Mouse (Mus musculus): ENCODE data around the gene Apobec1. TPM values are rescaled to one million over a fixed set of nuclear protein-coding genes. Genes with fewer than 3 reads are reported as not detected.
"Not testable (repeated sequence)": the region's sequence is repeated elsewhere in the genome, so short reads cannot be mapped to it uniquely, and the experiment has no call there.

The Apobec1 gene
- polyA plus RNA-seq, 1 experiment from 2014 or later: 1.7 TPM

DNA sequence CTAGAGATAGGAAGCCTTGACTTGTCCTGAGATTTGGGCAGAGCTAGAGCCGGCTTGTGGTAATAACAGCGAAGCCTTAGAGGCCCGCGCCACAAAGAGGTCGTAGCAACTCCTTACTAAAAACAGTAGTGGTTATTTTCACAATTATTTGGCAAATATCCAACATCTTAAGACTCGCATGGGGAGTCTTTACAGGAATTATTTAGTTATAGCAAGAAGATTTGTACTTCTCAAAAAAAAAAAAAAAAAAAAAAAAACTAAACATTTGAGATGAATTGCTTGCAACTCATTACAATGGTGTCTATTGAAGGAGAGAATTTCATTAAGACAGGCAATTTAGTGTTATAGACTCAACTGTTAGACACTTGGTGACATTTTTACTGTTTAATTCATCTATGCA is 48.1 kb downstream of the Apobec1 start:
- Histone ChIP-seq H3K4me3 (replicated peaks) (no peak overlapping the region), H3K36me3 (no peaks in the 10 kb centered on the region), H3K27me3 (replicated peaks) (no peaks in the 10 kb centered on the region), H3K4me1 (peaks cover 3% of the 10 kb centered on the region), H3K9ac (replicated peaks) (no peak overlapping the region), H3K27ac (replicated peaks) (no peak overlapping the region), H3K4me2 (no peak overlapping the region), H3K9me3 (replicated peaks) (no peaks in the 10 kb centered on the region)
- whole genome bisulfite sequencing: 73% methylated on average over 6 of the region's 6 CpGs
- no peak for ATAC-seq (ENCODE audit: low FRiP score)

DNA sequence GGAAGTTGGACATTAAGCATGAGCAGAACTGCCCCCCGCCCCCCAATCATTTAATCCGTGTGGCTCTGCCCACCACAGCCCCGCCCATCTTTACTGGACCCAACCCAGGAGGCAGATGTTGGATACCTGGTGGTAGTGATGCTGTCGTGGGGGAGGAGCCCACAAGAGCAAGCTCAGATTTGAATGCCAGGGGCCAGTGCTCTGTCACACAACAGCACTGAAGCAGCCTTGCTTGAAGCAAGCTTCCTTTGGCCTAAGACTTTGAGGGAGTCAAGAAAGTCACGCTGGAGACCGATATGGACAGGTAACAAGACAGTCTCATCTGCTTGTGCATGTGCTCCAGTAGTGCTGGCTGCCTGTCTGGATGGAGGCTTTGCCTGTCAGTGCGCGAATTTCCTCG is 48.6 kb downstream of the Apobec1 start, which contains the start of gene Aicda:
Gene Aicda, plus strand, starts transcription at position 196 of the 400 bp plus-strand sequence.
- no peak within 1 kb of the TSS for H3K4me3 ChIP-seq (replicated peaks)
- ATAC-seq (ENCODE audit: low FRiP score): no peak
- H3K4me1 ChIP-seq: peaks cover 3% of the 10 kb centered on the region
- H3K36me3 ChIP-seq: no peaks in the 10 kb centered on the region
- H3K4me2 ChIP-seq: no peak within 1 kb of the TSS
- no peak within 1 kb of the TSS for H3K27ac ChIP-seq (replicated peaks)
- H3K9ac ChIP-seq (replicated peaks): no peak within 1 kb of the TSS
- 64% methylated on average over 9 of the region's 9 CpGs for WGBS
- H3K27me3 ChIP-seq (replicated peaks): no peaks in the 10 kb centered on the region
- H3K9me3 ChIP-seq (replicated peaks): no peaks in the 10 kb centered on the region

DNA sequence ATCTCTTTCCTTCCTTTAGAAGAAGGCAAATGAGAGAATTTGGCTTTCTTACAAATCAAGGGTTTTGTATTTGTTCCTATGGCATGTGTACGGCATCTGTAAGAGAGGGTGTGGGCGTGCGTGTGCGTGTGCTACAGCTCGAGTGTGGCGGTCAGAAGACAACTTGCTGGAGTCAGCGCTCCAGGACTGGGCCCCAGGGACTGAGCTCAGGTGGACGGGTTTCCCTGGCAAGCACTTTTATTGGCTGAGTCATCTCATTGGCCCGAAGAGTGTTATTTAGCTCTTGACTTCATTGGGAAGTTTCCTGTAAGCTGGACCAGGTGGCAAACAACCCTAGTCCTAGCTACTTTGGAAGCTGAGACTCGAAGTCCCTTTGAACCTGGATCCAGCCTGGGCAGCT is 56.3 kb downstream of the Apobec1 start:
- no peaks in the 10 kb centered on the region for H3K9me3 ChIP-seq (replicated peaks)
- H3K27ac ChIP-seq (replicated peaks): no peak overlapping the region
- 80% methylated on average over 10 of the region's 10 CpGs for WGBS
- ATAC-seq (ENCODE audit: low FRiP score): no peak
- no peaks in the 10 kb centered on the region for H3K27me3 ChIP-seq (replicated peaks)
- no peak overlapping the region for H3K4me2 ChIP-seq
- H3K4me3 ChIP-seq (replicated peaks): no peak overlapping the region
- no peak overlapping the region for H3K9ac ChIP-seq (replicated peaks)
- no peaks in the 10 kb centered on the region for H3K36me3 ChIP-seq
- H3K4me1 ChIP-seq: no peaks in the 10 kb centered on the region

DNA sequence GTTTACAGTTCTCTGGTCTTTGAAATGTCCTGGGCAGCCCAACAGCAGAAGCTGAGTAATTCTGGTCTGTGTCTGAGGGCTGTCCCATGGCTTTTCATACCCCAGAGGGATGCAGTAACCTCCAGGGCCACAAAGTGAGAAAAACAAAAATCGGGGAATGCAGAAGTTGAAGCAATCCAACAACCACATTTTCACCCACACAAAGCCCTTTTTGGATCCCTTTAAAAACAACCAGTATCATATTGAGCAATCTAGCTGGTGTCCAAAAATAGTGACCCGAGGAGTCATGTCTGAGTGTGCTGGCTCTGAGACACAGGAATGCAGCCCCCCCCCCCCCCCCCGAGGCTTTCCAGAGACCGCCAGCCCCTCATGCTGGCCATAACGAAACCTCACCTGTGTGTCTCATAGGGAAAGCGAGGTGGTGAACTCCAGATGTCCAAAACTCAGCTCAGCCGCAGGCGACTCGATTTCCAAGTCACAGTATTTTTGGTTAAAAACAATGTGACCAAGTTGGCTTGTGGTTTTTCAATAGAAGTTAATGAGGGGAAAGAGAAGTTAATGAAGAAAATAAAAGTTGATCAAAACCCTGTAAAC is 56.9 kb downstream of the Apobec1 start:
- ATAC-seq (ENCODE audit: low FRiP score): no peak
- WGBS: 83% methylated on average over 9 of the region's 9 CpGs

DNA sequence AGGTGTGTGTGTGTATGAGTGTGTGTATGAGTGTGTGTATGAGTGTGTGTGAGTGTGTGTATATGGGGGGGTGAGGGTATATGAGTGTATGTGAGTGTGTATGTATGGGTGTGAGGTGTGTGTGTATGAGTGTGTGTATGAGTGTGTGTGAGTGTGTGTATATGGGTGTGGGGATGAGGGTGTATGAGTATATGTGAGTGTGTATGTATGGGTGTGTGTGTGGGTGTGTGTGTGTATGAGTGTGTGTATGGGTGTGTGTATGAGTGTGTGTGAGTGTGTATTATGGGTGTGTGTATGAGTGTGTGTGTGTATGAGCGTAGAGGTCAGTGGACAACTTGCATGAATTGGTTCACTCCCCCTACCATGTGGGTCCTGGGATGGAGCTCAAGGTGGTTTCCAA is 57.6 kb downstream of the Apobec1 start:
- H3K27me3 ChIP-seq (replicated peaks): no peaks in the 10 kb centered on the region
- H3K4me3 ChIP-seq (replicated peaks): no peak overlapping the region
- H3K4me1 ChIP-seq: no peaks in the 10 kb centered on the region
- no peak overlapping the region for H3K9ac ChIP-seq (replicated peaks)
- H3K9me3 ChIP-seq (replicated peaks): no peaks in the 10 kb centered on the region
- H3K36me3 ChIP-seq: no peaks in the 10 kb centered on the region
- 100% methylated on average over 1 of the region's 1 CpGs for WGBS
- H3K4me2 ChIP-seq: no peak overlapping the region
- ATAC-seq (ENCODE audit: low FRiP score): no peak
- H3K27ac ChIP-seq (replicated peaks): no peak overlapping the region

More for the DNA sequence above, 56.9 kb downstream of the Apobec1 start:
- no peak overlapping the region for H3K27ac ChIP-seq (replicated peaks)
- no peak overlapping the region for H3K4me2 ChIP-seq
- no peak overlapping the region for H3K4me3 ChIP-seq (replicated peaks)
- H3K36me3 ChIP-seq: no peaks in the 10 kb centered on the region
- no peaks in the 10 kb centered on the region for H3K4me1 ChIP-seq
- H3K9me3 ChIP-seq (replicated peaks): no peaks in the 10 kb centered on the region
- no peaks in the 10 kb centered on the region for H3K27me3 ChIP-seq (replicated peaks)
- H3K9ac ChIP-seq (replicated peaks): no peak overlapping the region

DNA sequence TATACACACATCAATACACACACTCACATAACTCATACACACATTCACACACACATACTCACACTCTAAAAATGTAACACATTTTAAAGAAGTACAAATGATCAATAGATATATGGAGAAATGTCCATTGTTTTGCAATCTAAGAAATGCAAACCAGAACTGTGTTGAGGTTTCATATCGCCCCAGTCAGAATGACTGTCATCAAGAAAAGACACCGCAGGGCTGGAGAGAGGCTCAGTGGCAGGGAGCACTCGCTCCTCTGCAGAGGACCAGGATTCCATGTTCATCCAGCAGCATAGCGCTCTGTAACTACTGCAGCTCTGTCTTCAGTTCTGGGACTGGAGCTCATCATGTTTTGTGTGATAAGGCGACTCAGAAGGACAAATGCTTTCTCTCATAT is 58.7 kb downstream of the Apobec1 start:
- ATAC-seq (ENCODE audit: low FRiP score): no peak
- WGBS: 87% methylated on average over 5 of the region's 5 CpGs
- Histone ChIP-seq H3K4me1 (no peaks in the 10 kb centered on the region), H3K4me2 (no peak overlapping the region), H3K9me3 (replicated peaks) (no peaks in the 10 kb centered on the region), H3K36me3 (no peaks in the 10 kb centered on the region), H3K27ac (replicated peaks) (no peak overlapping the region), H3K27me3 (replicated peaks) (no peaks in the 10 kb centered on the region), H3K4me3 (replicated peaks) (no peak overlapping the region), H3K9ac (replicated peaks) (no peak overlapping the region)

DNA sequence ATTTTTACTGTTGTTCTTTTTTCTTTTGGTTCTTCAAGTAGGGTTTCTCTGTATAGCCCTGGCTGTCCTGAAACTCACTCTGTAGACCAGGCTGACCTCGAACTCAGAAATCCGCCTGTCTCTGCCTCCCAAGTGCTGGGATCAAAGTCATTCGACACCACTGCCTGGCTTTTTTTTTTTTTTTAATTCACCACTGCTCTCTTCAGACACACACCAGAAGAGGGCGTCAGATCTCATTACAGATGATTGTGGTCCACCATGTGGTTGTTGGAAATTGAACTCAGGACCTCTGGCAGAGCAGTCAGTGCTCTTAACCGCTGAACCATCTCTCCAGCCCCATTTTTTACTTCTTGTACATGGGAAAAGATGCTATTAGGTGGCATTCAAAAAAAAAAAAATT is 59.8 kb downstream of the Apobec1 start:
- not testable (repeated sequence) for H3K4me2 ChIP-seq; H3K9me3 ChIP-seq (replicated peaks); H3K9ac ChIP-seq (replicated peaks); H3K4me3 ChIP-seq (replicated peaks); H3K27ac ChIP-seq (replicated peaks); H3K36me3 ChIP-seq; H3K27me3 ChIP-seq (replicated peaks); H3K4me1 ChIP-seq; ATAC-seq (ENCODE audit: low FRiP score)
- WGBS: 78% methylated on average over 5 of the region's 5 CpGs

DNA sequence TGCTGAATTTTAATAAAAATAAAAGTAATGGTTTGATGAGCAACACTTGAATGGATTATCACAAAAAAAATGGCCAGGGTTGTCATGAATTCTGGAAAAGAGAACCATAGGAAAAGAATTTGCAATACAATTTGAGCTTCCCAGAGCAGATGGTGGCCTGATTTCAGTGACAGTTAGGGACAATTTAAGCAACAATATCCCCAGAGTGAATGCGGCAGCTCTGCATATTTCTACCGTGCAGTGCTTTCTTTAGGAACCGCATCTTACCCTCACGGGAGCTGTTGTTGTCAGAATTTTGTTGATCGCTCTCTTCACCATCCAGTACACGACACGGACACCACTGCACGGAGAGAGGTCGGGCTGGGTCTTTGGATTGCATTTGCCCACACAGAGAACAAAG is 62.7 kb downstream of the Apobec1 start:
- H3K4me2 ChIP-seq: no peak overlapping the region
- no peaks in the 10 kb centered on the region for H3K36me3 ChIP-seq
- no peak overlapping the region for H3K27ac ChIP-seq (replicated peaks)
- H3K9me3 ChIP-seq (replicated peaks): no peaks in the 10 kb centered on the region
- ATAC-seq (ENCODE audit: low FRiP score): no peak
- H3K4me1 ChIP-seq: no peaks in the 10 kb centered on the region
- H3K4me3 ChIP-seq (replicated peaks): no peak overlapping the region
- WGBS: 67% methylated on average over 9 of the region's 9 CpGs
- H3K27me3 ChIP-seq (replicated peaks): no peaks in the 10 kb centered on the region
- H3K9ac ChIP-seq (replicated peaks): no peak overlapping the region

DNA sequence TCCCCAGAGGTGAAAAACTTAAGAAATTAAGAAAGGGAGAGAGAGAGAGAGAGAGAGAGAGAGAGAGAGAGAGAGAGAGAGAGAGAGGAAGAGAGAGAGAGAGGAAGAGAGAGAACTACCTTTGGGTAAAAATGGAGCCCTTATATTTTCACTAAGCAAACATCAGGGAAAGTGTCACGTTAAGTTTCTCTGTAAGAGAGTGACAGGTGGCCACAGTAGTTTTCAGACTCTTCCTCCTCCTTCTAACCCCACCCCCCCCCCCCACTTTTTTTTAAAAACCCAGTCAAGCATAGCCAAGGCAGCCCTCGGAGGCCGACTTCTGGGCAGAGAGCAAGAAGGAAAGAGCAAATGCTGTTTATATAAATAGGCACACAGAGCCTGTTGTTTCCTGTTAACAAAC is 68.2 kb downstream of the Apobec1 start:
- Histone ChIP-seq H3K27me3 (replicated peaks) (no peaks in the 10 kb centered on the region), H3K4me3 (replicated peaks) (no peak overlapping the region), H3K9me3 (replicated peaks) (no peaks in the 10 kb centered on the region), H3K4me1 (0 out of 2 replicates have a peak, but pooled peaks cover 7% of the 10 kb centered on the region), H3K9ac (replicated peaks) (no peak overlapping the region), H3K4me2 (no peak overlapping the region), H3K27ac (replicated peaks) (no peak overlapping the region), H3K36me3 (no peaks in the 10 kb centered on the region)
- 39% methylated on average over 3 of the region's 3 CpGs for WGBS
- no peak for ATAC-seq (ENCODE audit: low FRiP score)

DNA sequence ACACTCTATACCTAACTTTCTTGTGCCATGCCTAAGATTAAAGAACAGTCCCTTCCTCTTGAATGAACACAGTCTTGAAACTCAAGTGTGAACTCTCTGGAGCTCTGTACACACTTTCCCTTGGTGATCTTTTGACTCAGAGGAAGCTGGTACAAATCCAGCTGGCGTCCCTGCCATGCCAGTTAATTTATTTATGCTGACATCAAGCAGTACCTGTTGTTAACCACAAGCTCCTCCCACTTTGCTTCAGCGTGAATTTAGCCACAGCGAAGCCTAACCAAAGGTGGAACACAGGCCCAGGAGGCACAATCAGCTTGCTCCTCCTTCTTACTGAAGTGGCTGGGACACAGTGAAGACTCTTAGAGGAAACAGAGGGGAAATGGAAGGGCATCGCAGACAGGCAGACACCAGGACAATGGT is 69.4 kb downstream of the Apobec1 start:
- Histone ChIP-seq H3K4me3 (replicated peaks) (no peak overlapping the region), H3K4me2 (peak overlapping the region; percentile 25; the same call in 1 of the 2 replicates), H3K27me3 (replicated peaks) (no peaks in the 10 kb centered on the region), H3K27ac (replicated peaks) (no peak overlapping the region), H3K36me3 (no peaks in the 10 kb centered on the region), H3K9ac (replicated peaks) (no peak overlapping the region), H3K4me1 (0 out of 2 replicates have a peak, but pooled peaks cover 7% of the 10 kb centered on the region), H3K9me3 (replicated peaks) (no peaks in the 10 kb centered on the region)
- WGBS: 2% methylated on average over 4 of the region's 4 CpGs
- ATAC-seq (ENCODE audit: low FRiP score): no peak

DNA sequence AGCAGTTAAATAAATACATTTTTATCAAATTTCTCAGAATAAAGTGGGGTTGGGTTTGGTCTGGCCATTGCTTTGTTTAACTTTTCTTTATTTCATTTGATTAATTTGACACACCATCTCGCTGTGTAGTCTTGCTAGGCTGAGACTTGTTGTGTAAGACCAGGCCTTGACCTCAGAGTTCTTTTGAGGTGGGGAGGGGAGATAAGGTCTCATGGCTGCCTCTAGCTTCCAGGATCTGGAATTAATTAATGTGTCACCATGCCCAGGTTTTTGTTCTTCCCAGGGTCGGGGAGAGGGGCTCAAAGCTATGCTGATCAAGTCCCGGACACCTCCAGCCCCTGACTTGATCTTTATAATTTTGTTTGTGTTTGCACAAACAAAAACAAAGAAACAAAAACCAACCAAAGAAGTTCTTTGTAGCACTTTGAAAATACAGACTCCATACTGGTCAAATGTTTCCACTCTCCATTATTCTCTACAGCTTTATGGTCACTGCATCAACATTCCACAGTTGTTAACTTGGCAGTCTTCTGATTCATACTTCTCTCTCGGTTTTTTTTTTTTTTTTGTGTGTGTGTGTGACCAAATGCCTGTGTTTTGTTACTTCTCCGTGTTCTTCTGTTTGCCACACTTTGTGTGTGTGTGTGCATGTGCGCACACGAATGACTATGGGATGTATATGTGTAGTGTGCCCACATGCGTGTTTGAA is 70.6 kb downstream of the Apobec1 start:
- H3K4me3 ChIP-seq (replicated peaks): no peak overlapping the region
- no peak overlapping the region for H3K27ac ChIP-seq (replicated peaks)
- no peaks in the 10 kb centered on the region for H3K9me3 ChIP-seq (replicated peaks)
- 74% methylated on average over 8 of the region's 8 CpGs for WGBS
- H3K4me1 ChIP-seq: 0 out of 2 replicates have a peak, but pooled peaks cover 7% of the 10 kb centered on the region
- H3K27me3 ChIP-seq (replicated peaks): no peaks in the 10 kb centered on the region
- H3K9ac ChIP-seq (replicated peaks): no peak overlapping the region
- no peak overlapping the region for H3K4me2 ChIP-seq
- no peaks in the 10 kb centered on the region for H3K36me3 ChIP-seq
- ATAC-seq (ENCODE audit: low FRiP score): no peak

DNA sequence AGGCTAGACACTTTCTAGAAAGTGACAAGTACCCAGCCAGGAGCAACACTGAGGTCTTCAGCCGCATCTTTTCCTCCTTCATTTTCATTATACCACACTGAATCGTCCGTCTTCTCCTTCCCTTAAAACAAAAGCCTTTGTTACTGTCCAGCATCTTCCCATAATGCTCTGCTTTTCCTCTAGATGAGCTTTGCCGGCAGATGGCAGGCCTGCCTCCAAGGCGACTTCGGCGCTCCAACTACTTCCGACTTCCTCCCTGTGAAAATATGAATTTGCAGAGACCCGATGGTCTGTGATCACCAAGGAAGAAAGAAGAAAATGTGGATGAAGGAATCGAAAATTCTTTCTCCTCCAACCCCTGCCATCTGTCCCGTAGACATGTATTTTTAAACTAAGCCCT is 74.1 kb downstream of the Apobec1 start:
- Histone ChIP-seq H3K4me3 (replicated peaks) (no peak overlapping the region), H3K36me3 (no peaks in the 10 kb centered on the region), H3K9me3 (replicated peaks) (no peaks in the 10 kb centered on the region), H3K27ac (replicated peaks) (no peak overlapping the region), H3K4me2 (no peak overlapping the region), H3K9ac (replicated peaks) (no peak overlapping the region), H3K27me3 (replicated peaks) (no peaks in the 10 kb centered on the region), H3K4me1 (0 out of 2 replicates have a peak, but pooled peaks cover 5% of the 10 kb centered on the region)
- 78% methylated on average over 11 of the region's 11 CpGs for WGBS
- no peak for ATAC-seq (ENCODE audit: low FRiP score)
